Mouse (Mus musculus): ENCODE measurements at regions not wholly inside any gene's neighbourhood (a gene's known extent, or its start where the extent isn't known, plus 50 kb on each side); places are given as distances from the start of the nearest gene placed in this dataset.
A peak's percentile ranks its signal among the peaks of the same experiment; 100 is the strongest.

- H3K9ac ChIP-seq (ENCODE audit: low read length): no peak overlapping the region
- no peaks in the 10 kb centered on the region for H3K27me3 ChIP-seq (ENCODE audit: control insufficient read depth, insufficient read depth, low read length)
Measured at GRCm38 (mm10) chr19:57552964-57553740, 57.7 kb upstream of the Atrnl1 start.

DNA sequence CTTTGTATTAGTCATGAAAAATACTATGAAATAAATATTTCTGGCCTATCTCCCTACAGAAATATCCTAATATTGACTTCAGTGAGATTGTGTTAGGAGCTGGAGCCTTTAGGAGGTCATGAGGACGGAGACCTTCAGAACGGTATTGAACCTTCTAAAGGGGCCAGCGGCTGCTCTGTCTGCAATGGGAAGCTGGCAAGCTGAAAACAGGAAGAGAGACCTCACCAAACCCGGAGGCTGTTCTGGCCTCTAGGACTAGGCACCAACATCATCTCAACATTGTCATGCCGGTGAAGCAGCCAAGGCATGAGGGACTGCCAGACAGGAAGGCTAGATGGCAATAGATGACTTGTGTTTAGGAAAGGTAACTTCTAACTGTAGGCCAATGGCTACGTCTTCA lies 56.7 kb upstream of the Atrnl1 start:
- Histone ChIP-seq H3K4me2 (no peak overlapping the region), H3K27ac (ENCODE audit: low read depth, low read length) (no peak overlapping the region), H3K4me1 (ENCODE audit: control insufficient read depth, insufficient read depth, low read length) (no peaks in the 10 kb centered on the region), H3K9ac (ENCODE audit: low read length) (no peak overlapping the region), H3K4me3 (ENCODE audit: low read depth, low read length) (no peak overlapping the region), H3K36me3 (ENCODE audit: control insufficient read depth, insufficient read depth, low read length) (no peaks in the 10 kb centered on the region), H3K9me3 (ENCODE audit: control insufficient read depth, low read length) (no peaks in the 10 kb centered on the region), H3K27me3 (ENCODE audit: control insufficient read depth, insufficient read depth, low read length) (no peaks in the 10 kb centered on the region)
- DNase-seq (ENCODE audit: low spot score, missing footprints) (no peak), ATAC-seq (ENCODE audit: low FRiP score) (no peak)
- WGBS: 91% methylated on average over 6 of the region's 6 CpGs

More at GRCm38 (mm10) chr19:57552964-57553740, 57.7 kb upstream of the Atrnl1 start:
- Histone ChIP-seq H3K4me2 (no peak overlapping the region), H3K36me3 (ENCODE audit: control insufficient read depth, insufficient read depth, low read length) (no peaks in the 10 kb centered on the region), H3K4me1 (ENCODE audit: control insufficient read depth, insufficient read depth, low read length) (no peaks in the 10 kb centered on the region), H3K9me3 (ENCODE audit: control insufficient read depth, low read length) (no peaks in the 10 kb centered on the region), H3K4me3 (ENCODE audit: low read depth, low read length) (no peak overlapping the region), H3K27ac (ENCODE audit: low read depth, low read length) (no peak overlapping the region)
- ATAC-seq (ENCODE audit: low FRiP score) (no peak), DNase-seq (ENCODE audit: low spot score, missing footprints) (no peak)
- 76% methylated on average over 11 of the region's 11 CpGs for WGBS

GRCm38 (mm10) chr19:57555313-57555712 lies 55.5 kb upstream of the Atrnl1 start:
- DNase-seq (ENCODE audit: low spot score, missing footprints): no peak
- Histone ChIP-seq H3K4me2 (no peak overlapping the region), H3K27me3 (ENCODE audit: control insufficient read depth, insufficient read depth, low read length) (no peaks in the 10 kb centered on the region), H3K27ac (ENCODE audit: low read depth, low read length) (no peak overlapping the region), H3K9ac (ENCODE audit: low read length) (no peak overlapping the region), H3K9me3 (ENCODE audit: control insufficient read depth, low read length) (no peaks in the 10 kb centered on the region), H3K4me1 (ENCODE audit: control insufficient read depth, insufficient read depth, low read length) (no peaks in the 10 kb centered on the region), H3K36me3 (ENCODE audit: control insufficient read depth, insufficient read depth, low read length) (no peaks in the 10 kb centered on the region), H3K4me3 (ENCODE audit: low read depth, low read length) (no peak overlapping the region)
- no peak for ATAC-seq (ENCODE audit: low FRiP score)
- 39% methylated on average over 5 of the region's 5 CpGs for WGBS

- WGBS: 67% methylated on average over 19 of the region's 19 CpGs
- DNase-seq (ENCODE audit: low spot score, missing footprints): peak; percentile 78
Measured at GRCm38 (mm10) chr19:57558420-57558967, 52.3 kb upstream of the Atrnl1 start.

GRCm38 (mm10) chr19:57560757-57561156 lies 50.1 kb upstream of the Atrnl1 start:
- Histone ChIP-seq H3K4me2 (no peak overlapping the region), H3K4me1 (ENCODE audit: control insufficient read depth, insufficient read depth, low read length) (no peaks in the 10 kb centered on the region), H3K27me3 (ENCODE audit: control insufficient read depth, insufficient read depth, low read length) (no peaks in the 10 kb centered on the region), H3K27ac (ENCODE audit: low read depth, low read length) (no peak overlapping the region), H3K36me3 (ENCODE audit: control insufficient read depth, insufficient read depth, low read length) (no peaks in the 10 kb centered on the region), H3K4me3 (ENCODE audit: low read depth, low read length) (no peak overlapping the region), H3K9ac (ENCODE audit: low read length) (no peak overlapping the region), H3K9me3 (ENCODE audit: control insufficient read depth, low read length) (no peaks in the 10 kb centered on the region)
- DNase-seq (ENCODE audit: low spot score, missing footprints) (peak; percentile 81), ATAC-seq (ENCODE audit: low FRiP score) (no peak)
- 36% methylated on average over 3 of the region's 3 CpGs for WGBS

More at GRCm38 (mm10) chr19:57558420-57558967, 52.3 kb upstream of the Atrnl1 start:
- no peak overlapping the region for H3K4me3 ChIP-seq (ENCODE audit: low read depth, low read length)
- no peaks in the 10 kb centered on the region for H3K9me3 ChIP-seq (ENCODE audit: control insufficient read depth, low read length)
- no peak overlapping the region for H3K27ac ChIP-seq (ENCODE audit: low read depth, low read length)
- H3K9ac ChIP-seq (ENCODE audit: low read length): no peak overlapping the region
- peak; percentile 24; the same call in 1 of the 2 replicates for ATAC-seq (ENCODE audit: low FRiP score)
- no peak overlapping the region for H3K4me2 ChIP-seq
- H3K36me3 ChIP-seq (ENCODE audit: control insufficient read depth, insufficient read depth, low read length): no peaks in the 10 kb centered on the region
- H3K4me1 ChIP-seq (ENCODE audit: control insufficient read depth, insufficient read depth, low read length): no peaks in the 10 kb centered on the region
- no peaks in the 10 kb centered on the region for H3K27me3 ChIP-seq (ENCODE audit: control insufficient read depth, insufficient read depth, low read length)
